Mouse (Mus musculus): Measurements from ENCODE around the gene Qrfp.

Gene Qrfp

DNA sequence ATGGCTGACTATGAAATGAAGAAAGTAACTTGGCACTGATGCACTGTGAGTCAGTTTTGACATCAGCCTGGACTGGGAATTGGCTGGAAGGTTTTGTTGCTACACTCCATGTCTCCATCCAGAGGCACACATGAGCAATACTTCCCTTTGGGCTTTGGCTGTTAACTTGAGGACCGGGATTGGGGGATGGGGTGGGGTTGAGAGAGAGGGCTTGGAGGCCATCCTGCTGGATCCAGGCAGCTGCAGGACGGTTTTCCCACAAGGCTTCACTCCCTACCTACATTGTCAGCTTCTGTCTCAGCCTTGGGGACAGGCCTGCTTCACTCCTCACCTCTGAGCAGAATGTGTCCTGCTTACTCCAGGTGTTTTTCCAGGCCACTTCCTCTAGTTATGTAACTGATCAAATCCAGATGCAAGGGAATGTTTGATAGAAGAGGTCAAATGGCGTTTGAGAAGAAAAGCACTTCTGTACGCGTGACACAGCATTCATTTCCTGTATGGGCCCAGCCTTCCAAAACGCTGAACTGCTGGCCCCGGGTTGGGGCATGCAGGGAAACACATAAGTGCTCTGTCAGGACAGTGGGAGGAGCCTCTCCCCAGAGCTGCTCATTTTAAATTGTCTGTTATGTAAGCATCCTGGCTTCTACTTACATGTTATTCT lies 39.5 kb downstream of the Qrfp start:
- DNase-seq (ENCODE audit: extremely low spot score): peak; percentile 39

DNA sequence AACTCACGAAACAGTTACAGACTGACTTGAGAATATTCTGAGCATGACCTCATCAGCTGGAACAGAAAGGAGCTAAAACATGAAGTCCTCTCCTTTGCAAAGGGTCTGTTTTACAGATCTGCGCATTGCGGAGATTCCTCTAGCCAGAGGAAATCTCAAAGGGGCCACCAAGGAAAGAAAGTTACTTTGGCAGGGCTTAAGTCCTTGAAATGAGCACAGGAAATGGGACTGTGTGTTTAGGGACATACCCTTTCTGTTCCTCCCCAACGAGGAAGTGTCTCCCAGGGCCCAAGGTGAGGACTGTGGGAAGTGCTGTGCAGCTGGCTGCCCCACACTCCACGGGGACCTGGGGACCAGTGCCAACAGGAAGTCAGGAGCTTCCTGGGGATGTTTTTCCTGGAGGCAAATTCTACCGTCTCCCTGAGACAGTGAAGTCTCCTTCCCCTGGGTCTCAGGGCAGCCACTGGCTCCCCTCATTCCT lies 40.7 kb downstream of the Qrfp start:
- no peak for DNase-seq (ENCODE audit: extremely low spot score)

DNA sequence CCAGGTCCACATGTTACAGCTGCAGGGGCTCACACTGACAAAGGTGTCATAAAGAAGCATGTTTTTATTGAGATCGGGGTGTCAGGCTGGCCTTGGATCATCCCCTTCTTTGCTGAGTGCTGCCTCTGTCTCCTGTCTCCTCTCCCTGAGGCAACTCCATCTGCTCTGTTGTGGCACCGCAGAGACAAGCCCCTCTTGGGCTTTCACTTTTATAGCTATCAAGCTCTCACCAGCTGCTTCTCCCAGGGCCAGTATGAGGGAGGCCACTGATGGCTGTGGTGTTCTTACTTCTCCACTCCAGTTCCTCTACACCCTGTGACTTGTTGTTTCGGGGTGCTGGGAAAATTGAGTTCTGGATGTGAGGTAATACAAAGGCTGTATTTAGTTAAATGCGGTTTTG lies 41.3 kb downstream of the Qrfp start:
- no peak for DNase-seq (ENCODE audit: extremely low spot score)

DNA sequence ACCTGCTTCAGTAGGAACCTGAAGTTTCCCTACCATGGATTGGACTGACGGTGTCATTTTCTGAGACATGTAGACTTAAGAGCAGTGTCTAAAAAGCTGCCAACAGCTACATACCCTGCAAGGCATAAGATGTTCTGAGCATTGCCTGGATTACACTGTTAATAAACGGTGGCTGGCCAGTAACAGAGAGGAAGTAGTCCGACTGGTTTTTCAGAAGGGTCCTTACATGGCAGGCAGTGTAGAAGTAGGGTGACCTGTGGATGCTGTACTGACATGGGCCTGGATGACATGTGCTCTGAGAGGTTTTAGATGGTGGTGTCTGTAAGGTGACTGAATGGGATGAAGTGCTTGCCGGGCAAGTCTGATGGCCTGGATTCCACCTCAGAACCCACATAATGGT lies 42.6 kb downstream of the Qrfp start:
- no peak for DNase-seq (ENCODE audit: extremely low spot score)

DNA sequence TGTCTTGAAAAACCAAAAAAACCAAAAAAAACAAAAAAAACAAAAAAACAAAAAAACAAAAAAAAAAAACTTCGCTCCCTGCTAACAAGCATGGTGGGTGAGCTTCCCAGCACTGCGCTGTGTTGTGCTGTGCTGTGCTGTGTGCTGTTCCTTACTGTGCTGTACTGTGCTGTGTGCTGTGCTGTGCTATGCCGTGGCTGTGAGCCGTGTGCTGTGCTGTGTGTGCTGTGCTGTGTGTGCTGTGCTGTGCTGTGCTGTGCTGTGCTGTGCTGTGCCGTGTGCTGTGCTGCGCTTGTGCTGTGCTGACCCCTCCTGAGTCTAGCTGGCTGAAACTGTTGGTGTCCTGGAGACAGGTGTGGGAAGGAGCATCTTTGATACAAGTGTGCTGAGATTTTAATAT lies 43.3 kb downstream of the Qrfp start:
- DNase-seq (ENCODE audit: extremely low spot score): no peak

DNA sequence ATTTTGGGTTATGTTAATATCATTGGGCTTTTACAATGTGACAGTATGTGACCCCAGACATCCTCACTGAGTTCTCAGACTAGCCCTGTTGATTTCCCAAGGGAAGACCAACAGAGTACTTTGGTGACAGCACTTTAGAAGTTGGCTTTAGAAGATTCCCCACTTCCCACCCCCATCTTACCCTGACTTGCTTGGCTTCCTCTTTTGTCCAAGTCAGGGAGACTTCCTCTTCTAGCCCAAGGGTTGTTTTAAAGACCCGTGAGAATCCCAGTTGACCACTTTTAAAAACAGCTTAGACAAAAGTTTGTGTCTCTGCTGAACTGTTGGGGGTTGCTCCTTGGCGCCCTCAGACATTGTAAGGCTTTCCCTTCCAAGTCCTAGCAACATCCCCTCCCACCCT lies 47.1 kb downstream of the Qrfp start:
- DNase-seq (ENCODE audit: extremely low spot score): no peak

DNA sequence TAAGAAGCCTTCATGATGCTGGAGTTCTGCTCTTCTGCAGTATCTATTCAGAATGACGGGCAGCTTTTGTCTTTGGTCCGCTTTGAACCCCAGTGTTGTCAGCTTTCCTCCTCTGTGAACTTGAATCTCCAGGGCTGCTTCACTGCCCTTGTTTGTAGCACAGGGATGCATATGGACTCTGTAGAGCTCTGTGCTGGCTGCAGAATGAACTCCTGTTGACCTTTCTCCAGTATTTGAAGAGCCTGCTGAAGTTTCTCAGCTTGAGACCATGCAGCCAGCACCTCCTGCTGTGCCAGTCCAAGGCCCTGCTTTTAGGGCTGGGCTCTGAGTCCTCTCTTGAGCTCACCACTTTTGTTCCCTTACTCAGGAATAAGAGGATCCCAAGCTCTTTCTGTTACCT lies 47.5 kb downstream of the Qrfp start:
- DNase-seq (ENCODE audit: extremely low spot score): peak; percentile 36

DNA sequence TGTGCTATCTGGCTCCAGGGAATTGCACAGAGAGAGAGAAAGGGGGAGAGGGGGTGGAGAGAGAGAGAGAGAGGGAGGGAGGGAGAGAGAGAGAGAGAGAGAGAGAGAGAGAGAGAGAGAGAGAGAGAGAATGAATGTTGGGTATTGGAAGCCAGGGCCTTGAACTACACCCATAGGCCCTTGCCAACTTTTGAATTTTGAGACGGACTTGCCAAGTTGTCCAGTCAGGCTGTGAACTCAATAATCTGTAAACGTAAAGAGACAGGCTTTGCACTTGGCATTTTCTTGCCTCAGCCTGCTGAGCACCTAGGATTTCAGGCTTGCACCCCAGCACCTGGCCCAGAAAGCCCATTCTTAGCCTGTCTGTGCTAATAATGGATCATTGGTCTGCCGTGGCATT lies 48.2 kb downstream of the Qrfp start:
- no peak for DNase-seq (ENCODE audit: extremely low spot score)

DNA sequence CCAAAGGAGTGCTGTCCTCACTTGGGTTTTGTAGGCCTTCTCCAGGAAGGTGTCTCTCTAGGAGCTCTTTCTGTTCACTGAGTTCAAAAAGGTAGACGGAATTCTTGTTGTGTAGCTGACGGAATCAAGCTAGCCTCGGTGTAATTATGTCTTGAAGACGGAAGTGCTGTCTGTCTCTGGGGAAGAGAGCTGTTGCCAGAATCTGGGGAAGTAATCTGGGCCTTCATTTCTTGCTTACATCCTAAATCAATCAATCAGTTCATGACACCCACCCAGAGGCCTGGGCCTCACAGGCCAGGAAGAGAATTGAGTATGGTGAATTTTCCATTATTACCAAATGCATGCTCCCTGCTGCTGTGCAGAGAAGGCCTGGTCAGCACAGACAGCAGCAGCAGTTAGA lies 48.8 kb downstream of the Qrfp start:
- no peak for DNase-seq (ENCODE audit: extremely low spot score)

DNA sequence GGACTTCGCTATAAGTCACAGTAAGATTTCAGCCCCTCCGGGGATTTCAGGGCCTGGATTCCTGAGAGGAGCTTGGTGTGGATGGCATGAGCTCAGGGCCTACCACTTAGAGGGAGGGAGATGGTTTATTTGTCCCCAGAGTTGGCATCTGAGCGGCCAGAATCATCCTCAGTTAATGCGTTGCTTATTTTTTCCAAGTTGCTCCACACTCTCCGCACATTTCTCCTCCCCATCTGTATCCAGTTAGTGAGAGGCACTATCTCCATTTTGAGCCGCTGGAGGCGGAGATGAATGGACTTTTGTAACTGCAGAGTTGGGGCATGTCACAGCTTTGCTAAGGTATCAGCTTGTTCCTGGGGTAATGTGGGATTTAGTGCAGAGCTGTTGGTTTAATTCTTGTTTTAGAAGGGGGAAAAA lies 49.3 kb downstream of the Qrfp start:
- peak; percentile 29 for DNase-seq (ENCODE audit: extremely low spot score)

DNA sequence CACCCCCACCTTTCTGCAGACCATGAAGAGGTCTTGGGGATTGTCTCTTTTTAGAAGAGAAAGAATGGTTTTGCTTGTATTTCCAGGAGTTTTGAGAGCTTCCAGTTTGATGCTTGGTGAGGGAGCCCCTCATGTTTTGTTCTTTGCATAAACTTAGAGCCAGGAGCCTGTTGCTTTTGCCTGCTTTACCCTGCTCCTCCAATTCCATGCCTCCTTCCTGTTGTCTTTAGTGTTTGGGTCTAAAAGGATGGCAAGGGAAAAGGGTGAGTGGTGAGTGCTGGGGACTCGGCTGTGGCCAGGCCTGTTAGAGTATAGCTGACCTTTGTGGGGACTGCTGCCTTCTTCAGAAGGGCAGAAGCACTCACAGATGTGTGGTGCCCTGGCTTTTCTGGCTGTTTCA lies 49.9 kb downstream of the Qrfp start:
- no peak for DNase-seq (ENCODE audit: extremely low spot score)

DNA sequence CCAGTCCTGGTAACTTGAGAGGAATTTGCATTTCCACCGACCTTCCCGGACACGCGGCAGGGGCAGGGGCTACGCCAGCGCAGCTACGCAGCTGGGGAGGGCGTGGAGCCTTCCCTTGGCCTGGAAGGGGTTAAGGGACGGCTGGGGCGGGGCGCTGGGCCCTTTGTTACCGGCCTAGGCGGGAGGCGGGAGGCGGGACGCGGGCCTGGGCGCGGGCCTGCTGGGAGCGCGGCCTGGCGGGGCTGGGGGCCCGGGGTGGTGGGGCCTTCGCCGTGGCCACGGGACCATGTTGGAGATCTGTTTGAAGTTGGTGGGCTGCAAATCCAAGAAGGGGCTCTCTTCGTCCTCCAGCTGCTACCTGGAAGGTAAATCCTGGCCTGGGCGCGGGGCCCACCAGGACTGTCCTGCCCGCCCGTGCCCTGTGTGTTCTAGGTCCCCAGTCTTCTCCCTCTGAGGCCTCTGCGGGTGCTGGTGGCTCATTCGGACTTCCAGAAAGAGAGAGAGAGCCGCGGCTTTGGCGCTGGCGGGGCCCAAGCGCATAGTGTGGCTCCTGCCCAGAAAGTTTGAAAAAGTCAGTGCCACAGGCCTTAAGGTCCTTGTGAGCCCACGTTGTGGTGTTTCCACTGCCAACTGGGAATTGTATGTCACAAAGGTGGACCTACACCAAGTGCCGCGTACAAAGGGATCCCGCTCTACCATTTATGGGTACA lies 50.5 kb downstream of the Qrfp start:
- peak; percentile 95 for DNase-seq (ENCODE audit: extremely low spot score)

DNA sequence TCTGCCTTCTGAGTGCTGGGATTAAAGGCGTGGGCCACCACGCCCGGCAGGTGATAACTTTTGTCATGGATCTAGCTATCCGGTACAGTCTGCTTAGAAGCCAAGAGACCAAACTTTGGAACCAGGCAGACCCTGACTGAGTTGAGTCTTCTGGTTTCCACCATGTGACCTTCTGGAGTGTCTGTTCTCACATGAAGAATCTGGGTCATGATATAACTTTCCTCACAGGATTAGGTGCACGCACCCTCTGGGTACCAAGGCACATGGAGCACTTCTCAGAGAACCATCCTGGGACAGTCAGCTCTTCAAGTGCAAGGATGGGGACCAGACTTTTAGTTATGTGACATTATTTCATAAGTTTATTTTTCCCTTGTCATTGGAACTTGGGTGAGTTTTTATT lies 51.4 kb downstream of the Qrfp start:
- DNase-seq (ENCODE audit: extremely low spot score): no peak

DNA sequence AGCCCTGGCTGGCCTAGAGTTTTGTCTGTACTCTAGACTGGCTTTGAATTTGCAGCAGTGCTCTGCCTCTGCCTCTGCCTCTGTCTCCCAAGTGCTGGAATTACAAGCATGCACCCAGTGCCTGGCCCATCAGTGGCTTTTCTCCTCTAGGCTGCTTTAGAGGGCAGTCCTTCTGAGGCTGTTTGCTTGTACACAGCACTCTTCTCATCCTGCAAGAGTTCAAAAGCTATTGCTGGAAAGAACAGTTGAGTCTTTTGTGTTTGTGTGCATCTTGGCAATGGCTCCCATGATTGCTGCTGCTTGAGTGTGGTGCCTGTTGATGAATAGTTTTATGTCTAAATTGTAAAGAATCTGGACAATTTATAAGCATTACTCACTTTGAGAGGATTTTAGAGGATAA lies 52.9 kb downstream of the Qrfp start:
- DNase-seq (ENCODE audit: extremely low spot score): no peak

Data from embryo, embryonic 9.5 days (tissue).